Mouse (Mus musculus): ENCODE results near the gene Rnd2. TPM values are rescaled to one million over a fixed set of nuclear protein-coding genes. Genes with fewer than 3 reads are reported as not detected.
"Not testable (repeated sequence)": the region's sequence is repeated elsewhere in the genome, so short reads cannot be mapped to it uniquely, and the experiment has no call there.

Rnd2 gene
- total RNA-seq (2021): 1 to 10 TPM; 2.8 to 3.0 TPM
- long read RNA-seq, experiment 1, partial matches to known transcripts: 0 of 1 reads
- long read RNA-seq, experiment 1, other reads (novel, unspliced or antisense): 0 of 1 reads
- long read RNA-seq, experiment 2, partial matches to known transcripts: 0 of 1 reads
- long read RNA-seq, experiment 2, other reads (novel, unspliced or antisense): 0 of 1 reads

GRCm38 (mm10) chr11:101464211-101465100 lies at the start of gene Rnd2:
Rnd2 (plus strand) TSS chr11:101464999.
- intact Hi-C loops (cut with DNase I): no loop called here
- no peak for DNase-seq

GRCm38 (mm10) chr11:101415306-101415705 lies 49.5 kb upstream of the Rnd2 start:
- DNase-seq: no peak
- intact Hi-C loops (cut with DNase I): no loop called here

- DNase-seq: no peak
- intact Hi-C loops (cut with DNase I): no loop called here
These were observed 48.2 kb upstream of the Rnd2 start for GRCm38 (mm10) chr11:101416433-101417100.

- DNase-seq: peak; percentile 81 to 86
- intact Hi-C loops (cut with DNase I): no loop called here
These were observed 47.5 kb upstream of the Rnd2 start, which contains the start of gene Aarsd1 for GRCm38 (mm10) chr11:101417101-101417855. Aarsd1 (minus strand) TSS chr11:101417615.

- DNase-seq: no peak
- intact Hi-C loops (cut with DNase I): no loop called here
These were observed 45.8 kb upstream of the Rnd2 start for GRCm38 (mm10) chr11:101418991-101419390.

GRCm38 (mm10) chr11:101419610-101420009 lies 45.2 kb upstream of the Rnd2 start:
- DNase-seq: no peak
- intact Hi-C loops (cut with DNase I): no loop called here

GRCm38 (mm10) chr11:101420148-101420547 lies 44.7 kb upstream of the Rnd2 start:
- no peak for DNase-seq

GRCm38 (mm10) chr11:101424105-101424851 lies 40.5 kb upstream of the Rnd2 start, which contains the start of gene Gm27029:
Gm27029 (minus strand) TSS chr11:101424796.
- intact Hi-C loops (cut with DNase I): no loop called here
- peak in 1 of 2 experiments; percentile 21 for DNase-seq

More at GRCm38 (mm10) chr11:101420148-101420547, 44.7 kb upstream of the Rnd2 start:
- intact Hi-C loops (cut with DNase I): no loop called here

- intact Hi-C loops (cut with DNase I): no loop called here
- peak; percentile 96 to 99 for DNase-seq
These were observed 39.6 kb upstream of the Rnd2 start, which contains the start of the genes Rundc1 and Ptges3l for GRCm38 (mm10) chr11:101424925-101425813. Rundc1 (plus strand) TSS chr11:101425085. Ptges3l (minus strand) TSS chr11:101425333.

- no peak for DNase-seq
- intact Hi-C loops (cut with DNase I): no loop called here
These were observed 38.6 kb upstream of the Rnd2 start for GRCm38 (mm10) chr11:101426165-101426564.

- intact Hi-C loops (cut with DNase I): no loop called here
- DNase-seq: no peak
These were observed 33.5 kb upstream of the Rnd2 start for GRCm38 (mm10) chr11:101431327-101431726.

GRCm38 (mm10) chr11:101433396-101433795 lies 31.4 kb upstream of the Rnd2 start:
- intact Hi-C loops (cut with DNase I): no loop called here
- no peak for DNase-seq

GRCm38 (mm10) chr11:101435831-101436230 lies 29.0 kb upstream of the Rnd2 start:
- DNase-seq: no peak
- intact Hi-C loops (cut with DNase I): no loop called here

GRCm38 (mm10) chr11:101436916-101437315 lies 27.9 kb upstream of the Rnd2 start:
- intact Hi-C loops (cut with DNase I): no loop called here
- DNase-seq: no peak

GRCm38 (mm10) chr11:101438006-101438405 lies 26.8 kb upstream of the Rnd2 start:
- DNase-seq; intact Hi-C loops (cut with DNase I): not testable (repeated sequence)

- DNase-seq: not testable (repeated sequence)
These were observed 23.2 kb upstream of the Rnd2 start for GRCm38 (mm10) chr11:101441450-101442126.

GRCm38 (mm10) chr11:101442127-101442693 lies 22.6 kb upstream of the Rnd2 start, which contains the start of gene Rpl27:
Rpl27 (plus strand) TSS chr11:101442298.
- DNase-seq: peak; percentile 90 to 96
- intact Hi-C loops (cut with DNase I): no loop called here

More at GRCm38 (mm10) chr11:101441450-101442126, 23.2 kb upstream of the Rnd2 start:
- intact Hi-C loops (cut with DNase I): not testable (repeated sequence)

All from gastrocnemius, postnatal 36 days (tissue).